Mouse (Mus musculus) hindbrain, embryonic 14.5 days (tissue): ENCODE data around the gene Ctrb1. TPM values are rescaled to one million over a fixed set of nuclear protein-coding genes. Genes with fewer than 3 reads are reported as not detected.

ENCODE experiments used
- ATAC-seq: fragments of 200-750 bp; cut with Nextera tagmentation; 2 replicates; pipeline ENCODE4 v1.8.0; 2017; ENCODE audit warnings: moderate number of reproducible peaks, mild to moderate bottlenecking, moderate TSS enrichment, moderate library complexity; ENCODE audit not compliant: low FRiP score
- DNase-seq: peaks from one replicate; pipeline ENCODE4 v3.0.0-alpha.2; 2015; ENCODE audit warnings: low spot score
- H3K27ac ChIP-seq: fragments of 300-500 bp; sonication (generic); 2 replicates; pipeline ENCODE4 v1.5.1; 2014; ENCODE audit warnings: mild to moderate bottlenecking, moderate library complexity
- H3K27me3 ChIP-seq: fragments of 300-500 bp; sonication (generic); 2 replicates; pipeline ENCODE4 v1.6.1; 2014; ENCODE audit warnings: mild to moderate bottlenecking, low read length, mixed read lengths; ENCODE audit not compliant: control insufficient read depth, insufficient read depth
- H3K36me3 ChIP-seq: fragments of 300-500 bp; sonication (generic); replicated peaks from 2 replicates; pipeline ENCODE4 v1.6.1; 2014; ENCODE audit not compliant: control insufficient read depth, insufficient read depth
- H3K4me1 ChIP-seq: fragments of 300-500 bp; sonication (generic); replicated peaks from 2 replicates; pipeline ENCODE4 v1.6.1; 2014; ENCODE audit warnings: antibody characterized with exemption, low read length, mixed read lengths; ENCODE audit not compliant: control insufficient read depth, insufficient read depth
- H3K4me2 ChIP-seq: fragments of 300-500 bp; sonication (generic); replicated peaks from 2 replicates; pipeline ENCODE4 v1.6.1; 2014; ENCODE audit warnings: mild to moderate bottlenecking, moderate library complexity
- H3K4me3 ChIP-seq: fragments of 300-500 bp; sonication (generic); replicated peaks from 2 replicates; pipeline ENCODE4 v1.5.1; 2014; ENCODE audit warnings: mild to moderate bottlenecking, low read length
- H3K9ac ChIP-seq: fragments of 300-500 bp; sonication (generic); 2 replicates; pipeline ENCODE4 v1.6.1; 2014
- H3K9me3 ChIP-seq: fragments of 300-500 bp; sonication (generic); 2 replicates; pipeline ENCODE4 v1.6.1; 2016; ENCODE audit warnings: low read length; ENCODE audit not compliant: control insufficient read depth
- WGBS: fragments of 180-500 bp; shearing (Covaris S2); extraction: QIAGEN DNeasy Blood & Tissue Kit; methylation state at CpG from one replicate; pipeline ENCODE4 v1.1.7; 2014; 5-methylcytosine and 5-hydroxymethylcytosine counted together
- polyA plus RNA-seq: library from polyadenylated mRNA; unstranded; fragments of >200 nt; fragmentation: Nextera tagmentation; extraction: Ambion mirVana; gene quantifications from 2 replicates; pipeline ENCODE4 v1.2.1, GENCODE M21; 2014

The Ctrb1 gene
- polyA plus RNA-seq, 1 experiment from 2014 or later: not detected

DNA sequence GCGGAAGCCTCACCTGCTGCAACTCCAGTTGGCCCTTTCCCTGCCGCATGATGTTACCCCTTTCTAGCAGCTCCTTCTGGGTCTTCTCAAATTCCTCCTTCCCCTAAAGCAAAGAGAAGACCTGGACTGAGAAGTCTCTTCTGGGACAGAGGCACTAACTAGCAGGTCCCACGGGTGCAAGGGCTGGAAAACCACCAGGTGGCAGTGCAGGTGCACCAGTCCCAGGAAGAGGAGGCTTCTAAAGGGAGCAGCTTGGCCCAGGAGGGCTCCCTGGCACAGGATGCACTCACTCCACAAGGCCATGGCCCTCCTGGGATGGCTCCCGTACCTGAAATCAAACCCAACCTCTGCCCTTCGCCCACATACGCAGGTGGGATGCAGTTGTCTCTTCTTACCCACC is 21.8 kb upstream of the Ctrb1 start:
- 85% methylated on average over 6 of the region's 6 CpGs for WGBS

GRCm38 (mm10) chr8:111712135-111712534 is 21.3 kb upstream of the Ctrb1 start:
- no peak overlapping the region for H3K4me2 ChIP-seq
- peaks cover 15% of the 10 kb centered on the region for H3K4me1 ChIP-seq
- H3K4me3 ChIP-seq: no peak overlapping the region
- no peaks in the 10 kb centered on the region for H3K27me3 ChIP-seq
- H3K9me3 ChIP-seq: no peaks in the 10 kb centered on the region
- ATAC-seq (no peak), DNase-seq (no peak)
- 66% methylated on average over 9 of the region's 9 CpGs for WGBS
- no peak overlapping the region for H3K27ac ChIP-seq
- no peak overlapping the region for H3K9ac ChIP-seq
- peaks cover 67% of the 10 kb centered on the region for H3K36me3 ChIP-seq

More for the DNA sequence above, 21.8 kb upstream of the Ctrb1 start:
- peaks cover 67% of the 10 kb centered on the region for H3K36me3 ChIP-seq
- no peak overlapping the region for H3K27ac ChIP-seq
- no peak overlapping the region for H3K9ac ChIP-seq
- no peak overlapping the region for H3K4me2 ChIP-seq
- H3K27me3 ChIP-seq: no peaks in the 10 kb centered on the region
- no peak overlapping the region for H3K4me3 ChIP-seq
- ATAC-seq (no peak), DNase-seq (peak; percentile 69)
- H3K9me3 ChIP-seq: no peaks in the 10 kb centered on the region
- peaks cover 19% of the 10 kb centered on the region for H3K4me1 ChIP-seq

- no peaks in the 10 kb centered on the region for H3K27me3 ChIP-seq
- no peak overlapping the region for H3K4me3 ChIP-seq
- peaks cover 67% of the 10 kb centered on the region for H3K36me3 ChIP-seq
- peaks cover 3% of the 10 kb centered on the region for H3K4me1 ChIP-seq
- 96% methylated on average over 20 of the region's 20 CpGs for WGBS
- no peak overlapping the region for H3K27ac ChIP-seq
- H3K9me3 ChIP-seq: no peaks in the 10 kb centered on the region
- no peak for DNase-seq
- no peak overlapping the region for H3K9ac ChIP-seq
- ATAC-seq: no peak
- H3K4me2 ChIP-seq: no peak overlapping the region
These were observed 20.1 kb upstream of the Ctrb1 start for GRCm38 (mm10) chr8:111710777-111711485.

DNA sequence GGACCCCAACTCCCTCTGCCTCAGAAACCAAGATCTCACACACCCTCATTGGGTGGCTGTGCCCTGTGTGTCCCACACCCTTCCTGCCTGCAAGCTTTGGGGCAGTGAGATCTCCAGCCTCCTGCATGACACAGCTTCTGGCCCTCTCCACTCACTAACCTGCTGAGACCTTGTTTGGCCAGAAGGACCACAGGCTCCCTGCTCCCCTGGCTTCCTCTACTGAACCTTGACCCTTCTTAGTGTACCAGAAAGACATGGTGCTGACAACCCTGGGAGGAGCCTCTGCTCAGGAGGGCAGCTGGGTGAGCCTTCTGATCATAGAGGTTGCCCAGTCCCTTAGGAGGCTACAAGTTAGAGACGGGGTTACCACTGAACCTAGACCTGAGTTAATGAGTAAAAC is 18.4 kb upstream of the Ctrb1 start:
- no peak overlapping the region for H3K9ac ChIP-seq
- no peak for DNase-seq
- no peaks in the 10 kb centered on the region for H3K9me3 ChIP-seq
- 96% methylated on average over 1 of the region's 1 CpGs for WGBS
- H3K4me3 ChIP-seq: no peak overlapping the region
- no peak for ATAC-seq
- H3K27ac ChIP-seq: no peak overlapping the region; the same call in 1 of the 2 replicates
- H3K4me1 ChIP-seq: no peaks in the 10 kb centered on the region
- H3K27me3 ChIP-seq: no peaks in the 10 kb centered on the region
- H3K36me3 ChIP-seq: peaks cover 55% of the 10 kb centered on the region
- H3K4me2 ChIP-seq: no peak overlapping the region

DNA sequence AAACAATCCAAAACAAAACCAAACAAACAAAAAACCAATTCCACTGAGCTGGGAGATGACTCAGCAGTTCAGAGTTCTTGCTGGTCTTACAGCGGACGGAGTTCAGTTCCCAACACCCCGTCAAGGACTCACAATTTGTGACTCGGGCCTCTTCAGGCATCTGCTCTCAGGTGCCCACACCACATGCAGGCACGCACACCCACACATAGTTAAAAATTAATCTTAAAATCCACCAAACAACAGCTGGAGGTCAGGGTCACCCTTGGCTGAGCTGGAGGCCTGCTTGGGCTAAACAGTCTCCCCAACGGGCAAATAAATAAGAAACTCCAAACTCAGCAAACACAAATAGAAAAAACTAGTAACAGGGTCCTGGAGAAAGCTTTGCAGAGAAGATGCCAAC is 17.5 kb upstream of the Ctrb1 start:
- Histone ChIP-seq H3K36me3 (peaks cover 46% of the 10 kb centered on the region), H3K4me3 (no peak overlapping the region), H3K27me3 (no peaks in the 10 kb centered on the region), H3K9ac (no peak overlapping the region), H3K9me3 (no peaks in the 10 kb centered on the region), H3K4me1 (no peaks in the 10 kb centered on the region), H3K4me2 (no peak overlapping the region), H3K27ac (no peak overlapping the region)
- ATAC-seq (no peak), DNase-seq (no peak)
- 86% methylated on average over 6 of the region's 6 CpGs for WGBS

- Histone ChIP-seq H3K27me3 (no peaks in the 10 kb centered on the region), H3K4me1 (no peaks in the 10 kb centered on the region), H3K4me2 (no peak overlapping the region), H3K9me3 (no peaks in the 10 kb centered on the region), H3K27ac (no peak overlapping the region), H3K4me3 (no peak overlapping the region), H3K9ac (no peak overlapping the region), H3K36me3 (peaks cover 20% of the 10 kb centered on the region)
- ATAC-seq (no peak), DNase-seq (no peak)
- 65% methylated on average over 5 of the region's 5 CpGs for WGBS
These were observed 14.9 kb upstream of the Ctrb1 start for GRCm38 (mm10) chr8:111705699-111706098.

- peaks cover 15% of the 10 kb centered on the region for H3K36me3 ChIP-seq
- no peaks in the 10 kb centered on the region for H3K9me3 ChIP-seq
- WGBS: 77% methylated on average over 3 of the region's 3 CpGs
- no peak overlapping the region for H3K27ac ChIP-seq
- no peaks in the 10 kb centered on the region for H3K27me3 ChIP-seq
- no peak for ATAC-seq
- H3K4me3 ChIP-seq: no peak overlapping the region
- H3K4me2 ChIP-seq: no peak overlapping the region
- DNase-seq: no peak
- no peaks in the 10 kb centered on the region for H3K4me1 ChIP-seq
- H3K9ac ChIP-seq: no peak overlapping the region
These were observed 14.4 kb upstream of the Ctrb1 start for GRCm38 (mm10) chr8:111705222-111705621.

GRCm38 (mm10) chr8:111704585-111704984 is 13.8 kb upstream of the Ctrb1 start:
- WGBS: 89% methylated on average over 11 of the region's 12 CpGs
- ATAC-seq (no peak), DNase-seq (no peak)
- Histone ChIP-seq H3K4me2 (no peak overlapping the region), H3K27ac (no peak overlapping the region), H3K36me3 (peaks cover 9% of the 10 kb centered on the region), H3K4me3 (no peak overlapping the region), H3K4me1 (no peaks in the 10 kb centered on the region), H3K9me3 (no peaks in the 10 kb centered on the region), H3K9ac (no peak overlapping the region), H3K27me3 (no peaks in the 10 kb centered on the region)

DNA sequence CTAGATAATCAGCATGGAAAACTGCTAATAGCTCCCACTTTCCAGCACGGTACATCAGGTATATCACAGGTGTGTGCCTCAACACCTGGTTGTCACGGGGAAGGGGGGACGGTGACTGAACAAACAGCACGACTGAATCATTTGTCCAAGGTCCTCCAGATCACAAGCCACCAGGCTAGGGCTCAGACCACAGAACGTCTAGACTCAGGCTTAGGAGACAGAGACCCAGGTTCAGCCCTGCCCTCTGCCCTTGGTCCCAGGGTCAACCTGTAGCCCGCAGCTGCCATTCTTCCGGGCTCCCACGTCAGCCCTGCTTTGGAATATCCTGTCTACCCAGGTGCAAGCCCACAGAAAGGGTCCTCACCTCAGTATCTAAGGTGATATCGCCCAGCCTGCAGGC is 10.6 kb upstream of the Ctrb1 start:
- ATAC-seq (no peak), DNase-seq (no peak)
- 90% methylated on average over 9 of the region's 9 CpGs for WGBS
- H3K36me3 ChIP-seq: no peaks in the 10 kb centered on the region
- H3K9ac ChIP-seq: no peak overlapping the region
- no peaks in the 10 kb centered on the region for H3K9me3 ChIP-seq
- no peaks in the 10 kb centered on the region for H3K4me1 ChIP-seq
- H3K27ac ChIP-seq: no peak overlapping the region
- no peaks in the 10 kb centered on the region for H3K27me3 ChIP-seq
- no peak overlapping the region for H3K4me3 ChIP-seq
- H3K4me2 ChIP-seq: no peak overlapping the region

GRCm38 (mm10) chr8:111700740-111701139 is 9.9 kb upstream of the Ctrb1 start:
- 90% methylated on average over 5 of the region's 5 CpGs for WGBS
- no peaks in the 10 kb centered on the region for H3K27me3 ChIP-seq
- no peak overlapping the region for H3K9ac ChIP-seq
- H3K4me3 ChIP-seq: no peak overlapping the region
- H3K4me2 ChIP-seq: no peak overlapping the region
- H3K36me3 ChIP-seq: no peaks in the 10 kb centered on the region
- no peak overlapping the region for H3K27ac ChIP-seq
- no peaks in the 10 kb centered on the region for H3K9me3 ChIP-seq
- no peak for DNase-seq
- H3K4me1 ChIP-seq: no peaks in the 10 kb centered on the region
- ATAC-seq: no peak
